Mouse (Mus musculus) naive thymus-derived CD4-positive, alpha-beta T cell, adult 2 months (primary cell): ENCODE measurements around the gene Osm.

Experiments
- DNase-seq: peaks from one replicate; pipeline ENCODE4 v3.0.0-alpha.2; 2011; ENCODE audit warnings: low read depth

Osm gene

GRCm38 (mm10) chr11:4240151-4240550 is 3.9 kb downstream of the Osm start:
- no peak for DNase-seq

GRCm38 (mm10) chr11:4241180-4241579 is 5.0 kb downstream of the Osm start:
- no peak for DNase-seq

DNA sequence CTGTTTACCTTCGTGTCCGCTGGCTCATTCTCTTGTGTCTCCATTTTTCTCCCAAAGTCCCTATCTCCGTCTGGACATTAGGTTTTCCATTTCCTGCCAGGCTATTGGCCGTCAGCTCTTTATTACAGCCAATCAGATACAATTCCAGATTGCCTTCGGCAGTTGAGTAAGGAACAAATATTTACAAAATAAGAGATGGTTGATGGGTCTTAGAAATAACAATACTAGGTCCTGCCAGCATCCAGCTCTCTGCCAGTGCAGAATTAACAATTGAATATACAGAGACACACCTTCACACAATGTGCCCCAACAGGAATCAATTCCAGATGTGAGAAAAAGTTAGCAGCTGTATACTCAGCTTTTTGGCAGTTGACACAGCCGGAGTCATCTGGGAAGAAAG is 9.9 kb downstream of the Osm start:
- DNase-seq, result no peak

DNA sequence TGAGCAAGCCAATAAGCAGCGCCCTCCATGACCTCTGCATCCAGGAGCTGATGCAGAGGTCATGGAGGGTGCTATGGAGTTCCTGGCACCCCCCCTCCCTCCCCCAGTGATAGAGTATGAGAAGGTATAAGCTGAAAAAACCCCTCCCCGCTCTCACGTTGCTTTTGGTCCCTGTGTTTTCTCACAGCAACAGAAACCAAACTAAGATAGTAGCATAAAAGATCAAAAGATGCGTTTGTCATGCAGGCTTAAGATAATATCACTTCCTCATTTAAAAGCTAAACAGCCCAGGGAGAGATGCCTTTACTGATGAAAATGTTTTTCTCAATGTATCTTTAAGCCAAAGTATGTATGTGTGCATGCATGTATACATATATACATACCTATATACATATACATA is 10.4 kb downstream of the Osm start:
- DNase-seq, result peak; percentile 68

- peak; percentile 64 for DNase-seq
These were observed 11.2 kb downstream of the Osm start for GRCm38 (mm10) chr11:4247201-4247959.

DNA sequence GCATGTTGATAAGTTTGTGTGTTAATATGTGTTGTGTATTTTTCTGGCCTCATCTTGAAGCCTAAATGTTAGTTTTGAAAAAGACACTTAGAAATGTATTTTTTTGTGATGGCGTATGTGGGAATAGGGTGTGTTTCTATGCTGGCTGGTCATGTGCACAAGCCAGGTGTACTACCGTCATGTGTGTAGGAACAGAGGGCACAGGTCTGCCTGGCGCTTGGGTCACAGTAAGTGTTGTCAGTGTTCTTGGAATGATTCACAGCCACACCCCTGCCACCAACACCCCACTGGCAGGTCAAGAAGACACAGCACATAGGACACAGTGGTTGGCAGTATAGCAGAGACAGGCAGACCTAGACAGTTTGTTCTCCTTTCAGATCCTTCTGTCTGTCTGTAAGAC is 12.9 kb downstream of the Osm start:
- DNase-seq, result peak; percentile 35

- DNase-seq, result no peak
These were observed 14.1 kb downstream of the Osm start for GRCm38 (mm10) chr11:4250290-4250689.

DNA sequence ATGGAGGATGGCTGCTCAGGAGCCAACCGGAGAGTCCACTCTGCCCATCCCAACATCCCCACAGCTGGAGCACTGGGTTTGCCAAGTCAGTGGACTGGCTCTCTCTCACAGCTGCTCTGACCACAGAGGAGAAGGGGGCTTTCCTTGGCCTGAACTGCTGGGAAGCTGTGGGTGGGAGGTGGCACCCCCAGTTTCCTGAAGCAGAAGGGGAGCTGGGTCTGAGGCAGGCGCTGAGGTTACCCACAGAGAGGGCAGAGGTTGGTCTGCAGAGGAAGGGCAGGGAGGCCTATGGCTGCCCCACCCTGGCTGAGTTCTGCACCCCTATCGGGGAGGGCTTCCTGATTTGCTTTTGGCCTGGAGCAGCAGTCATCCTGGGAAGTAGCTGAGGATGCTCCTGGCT is 15.2 kb downstream of the Osm start:
- peak; percentile 33 for DNase-seq

- no peak for DNase-seq
These were observed 16.7 kb downstream of the Osm start for GRCm38 (mm10) chr11:4252886-4253285.

DNA sequence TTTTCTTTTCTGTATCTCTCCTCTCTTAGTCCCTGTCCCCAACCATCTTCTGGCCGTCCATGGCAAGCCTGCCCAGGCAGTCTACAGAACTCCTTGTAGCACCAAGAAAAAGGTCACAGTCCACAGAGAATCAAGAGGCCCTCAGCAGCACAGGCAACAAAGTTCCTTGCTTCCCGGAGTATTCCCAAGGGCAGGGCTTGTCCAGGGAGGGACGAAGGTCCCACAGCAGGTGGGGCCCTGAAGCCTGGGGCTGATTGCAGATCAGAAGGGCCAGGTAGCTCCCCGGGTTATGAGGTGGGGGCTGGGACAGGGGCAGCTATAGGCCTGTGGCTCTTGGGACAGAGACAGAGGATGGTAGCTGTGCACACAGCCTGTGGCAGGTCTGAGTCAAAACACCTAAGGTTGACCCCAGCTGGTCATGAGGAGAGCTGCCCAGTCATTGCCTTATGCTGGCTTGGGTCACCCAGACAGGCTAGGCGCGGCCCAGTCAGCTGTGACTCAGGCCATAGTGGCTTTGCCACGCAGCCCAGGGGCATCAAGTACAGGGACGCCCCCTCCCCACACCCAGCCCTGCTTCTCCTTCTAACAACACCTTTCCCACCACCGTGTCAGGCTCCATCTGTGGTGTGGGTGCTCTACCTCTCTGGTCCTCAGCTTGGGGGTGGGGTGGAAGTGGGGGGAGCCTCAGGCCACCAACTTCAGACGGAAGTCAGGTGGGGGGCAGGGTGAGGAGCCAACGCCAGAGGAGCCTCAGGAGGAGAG is 20.8 kb downstream of the Osm start, which contains the start of gene Lif:
TSS of gene Lif (plus strand) at position 712 of the 762 bp plus-strand sequence.
- DNase-seq, result no peak

DNA sequence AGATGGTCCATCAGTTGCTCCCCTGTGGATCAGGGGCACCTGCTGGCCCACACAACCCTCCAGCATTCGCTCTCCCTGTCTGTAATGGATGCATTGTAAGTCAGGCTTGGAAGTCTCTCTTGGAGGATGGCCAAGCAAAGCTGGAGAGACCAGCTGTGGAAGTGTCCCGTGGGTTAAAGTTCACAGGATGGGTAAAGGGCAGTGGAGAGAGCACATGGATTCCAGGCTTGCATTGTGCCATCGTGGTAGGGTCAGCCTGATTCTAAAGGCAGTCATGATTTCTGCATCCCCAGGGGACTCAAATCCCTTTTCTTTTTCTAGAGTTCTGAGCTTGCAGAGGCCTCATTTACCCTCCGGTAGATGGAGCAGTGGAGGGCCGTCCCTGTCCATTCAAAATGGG is 21.5 kb downstream of the Osm start:
- DNase-seq, result no peak

DNA sequence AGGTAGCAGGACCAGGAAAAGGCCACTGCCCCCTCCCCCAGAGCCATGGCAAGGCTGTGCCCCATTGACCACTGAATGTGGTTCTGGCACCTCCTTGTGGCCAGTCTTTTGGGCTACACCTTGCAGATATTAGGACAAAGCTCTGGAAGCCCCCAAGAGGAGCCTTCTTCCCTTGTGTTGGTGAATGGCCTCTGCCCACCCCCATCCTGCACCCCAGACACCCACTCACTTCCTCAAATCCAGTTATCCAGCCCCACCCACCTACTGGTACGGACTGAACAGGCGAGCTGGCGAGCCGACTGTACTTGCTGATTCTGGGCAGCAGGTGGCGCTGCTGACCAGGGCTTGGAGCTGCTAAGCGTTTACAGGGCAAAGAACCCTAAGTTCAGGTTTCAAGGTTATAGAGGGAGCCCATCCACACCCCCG is 22.4 kb downstream of the Osm start:
- peak; percentile 94 for DNase-seq

- peak; percentile 55 for DNase-seq
These were observed 24.4 kb downstream of the Osm start for GRCm38 (mm10) chr11:4260463-4261187.

DNA sequence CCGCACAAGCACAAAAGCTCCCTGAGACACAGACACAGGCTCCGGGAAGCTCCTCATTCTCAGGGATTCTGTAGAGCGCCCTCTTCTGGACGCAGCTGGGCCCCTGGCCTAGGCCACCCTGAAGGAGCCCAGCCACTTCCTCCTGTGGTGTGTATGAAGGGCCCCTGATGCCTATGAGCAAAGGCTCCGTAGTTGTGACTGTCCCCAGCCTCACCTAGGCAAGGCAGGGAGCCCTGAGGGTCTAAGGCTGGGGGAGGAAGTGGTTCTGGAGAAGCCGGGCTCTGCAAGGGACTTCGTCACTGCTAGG is 24.9 kb downstream of the Osm start:
- DNase-seq, result peak; percentile 84

DNA sequence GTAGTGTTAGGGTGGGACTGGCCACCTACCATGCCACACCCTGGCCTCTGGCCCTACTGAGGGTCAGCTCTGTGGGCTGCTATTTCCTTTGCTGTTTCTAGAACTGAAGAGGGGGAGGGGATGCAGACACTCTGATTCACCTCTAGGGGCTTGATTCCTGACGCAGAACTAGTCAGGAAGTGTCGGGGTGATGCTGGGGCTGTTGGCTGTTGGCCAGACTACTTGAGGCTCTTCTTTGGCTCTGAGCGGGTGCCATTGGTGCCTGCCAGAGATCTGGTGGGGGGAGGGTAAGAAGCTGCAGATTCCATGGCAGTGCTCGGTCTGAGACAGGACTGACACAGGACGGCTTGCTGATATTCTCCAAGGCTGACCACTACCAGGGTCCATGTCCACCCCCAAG is 25.7 kb downstream of the Osm start:
- DNase-seq, result peak; percentile 80

DNA sequence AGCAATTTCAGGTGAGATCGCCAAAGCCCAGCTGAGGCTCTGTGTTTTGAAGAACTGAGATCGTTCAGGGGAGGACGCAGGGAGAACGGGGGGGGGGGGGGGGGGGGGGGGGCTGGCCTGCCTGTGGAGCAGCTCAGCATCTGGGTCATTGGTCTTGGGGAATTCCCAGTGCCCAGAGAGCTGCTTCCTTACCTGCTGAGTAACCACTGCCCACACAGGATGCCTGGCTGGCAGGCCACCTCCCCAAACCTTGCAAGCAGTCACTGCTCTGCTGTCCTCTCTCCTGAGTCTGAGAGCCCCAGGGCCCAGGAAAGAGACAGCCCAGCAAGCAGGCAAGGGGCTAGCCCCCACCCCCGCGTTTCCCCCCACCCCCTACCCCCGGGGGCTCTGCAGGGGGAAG is 26.6 kb downstream of the Osm start:
- no peak for DNase-seq

DNA sequence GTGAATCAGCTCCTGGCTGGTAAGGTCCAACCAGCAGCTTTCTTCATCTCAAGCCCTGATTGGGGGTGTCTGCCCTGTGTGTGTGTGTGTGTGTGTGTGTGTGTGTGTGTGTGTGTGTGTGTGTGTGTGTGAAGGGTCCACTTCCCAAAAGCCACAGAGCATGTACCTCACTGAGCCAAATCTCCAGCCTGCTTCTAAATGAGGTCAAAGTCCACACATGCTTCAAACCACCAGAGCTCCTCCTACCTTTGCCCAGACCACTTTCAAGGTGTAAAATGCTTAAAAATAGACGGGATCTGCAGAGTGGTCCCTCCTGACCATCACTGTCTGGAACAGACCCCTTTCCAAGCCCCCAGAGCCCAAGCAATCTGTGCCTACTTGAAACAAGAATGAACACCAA is 27.1 kb downstream of the Osm start:
- no peak for DNase-seq

DNA sequence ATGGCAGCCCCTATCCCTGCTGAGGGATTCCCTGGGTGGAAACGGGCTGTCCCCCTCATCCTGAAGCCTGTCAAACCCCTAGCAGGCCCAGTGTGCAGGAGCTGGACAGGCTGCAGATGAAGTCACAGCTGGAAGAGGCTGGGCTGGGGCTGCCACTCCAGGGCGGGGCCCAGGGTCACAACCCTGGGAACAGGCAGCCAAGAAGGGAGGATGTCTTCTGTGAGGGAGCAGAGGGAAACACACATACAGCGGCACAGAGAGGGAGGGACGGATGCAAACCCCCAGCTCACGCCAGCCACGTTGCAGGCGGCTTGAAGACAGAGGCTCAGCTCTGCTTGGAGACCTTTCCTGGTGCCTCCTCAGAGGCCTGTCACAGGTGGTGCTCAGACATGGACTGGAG is 27.8 kb downstream of the Osm start:
- no peak for DNase-seq

- DNase-seq, result peak; percentile 58
These were observed 30.3 kb downstream of the Osm start for GRCm38 (mm10) chr11:4266271-4267201.

DNA sequence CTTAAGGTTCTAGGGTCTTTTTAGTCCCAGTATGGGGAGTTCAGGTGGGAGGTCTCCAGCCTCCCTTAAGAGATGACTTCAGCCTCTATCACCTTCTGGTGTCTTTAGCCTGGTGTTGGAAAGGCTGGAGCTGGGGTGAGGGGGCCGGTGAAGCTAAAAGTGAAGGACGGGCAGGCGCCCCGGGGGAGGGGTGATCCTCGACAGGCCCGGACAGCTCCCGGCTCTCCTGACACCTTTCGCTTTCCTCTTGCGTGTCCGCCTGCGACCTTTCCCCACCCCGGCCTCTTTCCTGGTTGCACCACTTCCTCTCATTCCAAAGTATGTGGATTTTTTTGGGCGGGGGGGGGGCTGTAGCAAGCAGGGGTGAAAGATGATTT is 31.0 kb downstream of the Osm start:
- no peak for DNase-seq

GRCm38 (mm10) chr11:4268500-4268899 is 32.3 kb downstream of the Osm start:
- no peak for DNase-seq
